In the genomic region with DNA sequence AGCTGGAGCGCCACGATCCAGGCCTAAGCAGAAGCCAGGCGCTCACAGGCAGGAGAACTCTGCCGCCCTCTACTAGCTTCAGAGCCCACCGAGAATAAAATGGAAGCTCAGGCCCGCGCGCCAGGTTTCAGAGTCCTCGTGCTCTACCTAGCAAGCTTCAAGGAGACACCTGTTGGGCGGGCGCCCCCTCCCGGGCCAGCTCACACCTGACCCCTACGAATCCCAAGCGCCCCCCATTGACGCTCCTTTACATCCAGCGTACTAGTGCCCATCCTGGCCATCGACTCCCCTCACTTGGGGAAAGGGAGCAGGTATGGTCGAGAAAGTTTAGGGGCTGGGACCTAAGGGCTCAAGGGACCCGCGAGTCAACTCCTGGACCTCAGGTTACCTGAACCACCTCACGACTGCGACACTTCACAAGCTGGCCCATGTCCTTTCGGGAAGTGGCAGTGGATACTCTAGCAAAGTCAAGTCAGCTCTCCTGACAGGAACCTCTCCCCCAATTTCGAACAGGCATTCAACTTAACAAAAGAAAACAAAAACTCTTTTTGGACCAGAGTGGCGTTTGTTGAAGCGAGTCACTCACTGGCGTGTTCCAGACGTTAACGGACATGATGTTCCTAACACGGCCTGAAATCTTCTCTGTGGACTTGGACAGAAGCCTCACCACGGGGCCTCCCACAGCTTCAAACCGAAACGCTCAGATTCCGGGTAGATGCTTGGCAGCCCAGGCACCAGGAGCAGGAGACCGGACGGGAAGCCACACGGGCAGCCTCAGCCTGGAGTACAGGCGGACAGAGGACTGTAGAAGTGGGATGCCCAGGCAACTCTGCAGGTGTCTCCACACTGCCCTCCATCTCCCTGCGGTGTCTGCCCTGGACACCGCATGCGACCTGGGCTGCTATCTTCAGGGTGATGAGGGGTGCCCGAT, we compare ENCODE assay signal across 8 mouse cellular contexts. TPM values are rescaled to one million over a fixed set of nuclear protein-coding genes. Genes with fewer than 3 reads are reported as not detected.
DNase-seq lines count a peak whose midpoint lies in the region; ATAC-seq lines count a peak whose summit lies in the region.

No protein-coding gene starts in this region.

- intact Hi-C loops in heart, postnatal 10 days (cut with DNase I) = loop anchor here (2.0 kb wide), 1 partner anchor 667 kb away; no protein-coding TSS in a partner anchor
- intact Hi-C loops in left cerebral cortex, postnatal 25 days (cut with DNase I) = loop anchor here (2.0 to 5.0 kb wide), 2 partner anchors 663 to 1170 kb away; no protein-coding TSS in a partner anchor

- DNase-seq in thymus, postnatal 4 days = peak; percentile 36
- DNase-seq in thymus, adult 18-20 months = no peak
- peak; percentile 4 to 12 for DNase-seq in heart, postnatal 10 days
- peak; percentile 65 for DNase-seq in limb, embryonic 11.5 days (ENCODE audit: low spot score)
- DNase-seq in midbrain, embryonic 14.5 days = peak; percentile 82
- DNase-seq in yolk sac, embryonic 10.5 days (ENCODE audit: low spot score) = no peak
- no peak for DNase-seq in thymus, postnatal 25 days
- no peak for DNase-seq in left cerebral cortex, postnatal 25 days (ENCODE audit: low spot score in 2 of 2)

- WGBS in limb, embryonic 11.5 days = under 1% methylated on average over 42 of the region's 42 CpGs
- WGBS in midbrain, embryonic 14.5 days = under 1% methylated on average over 42 of the region's 42 CpGs

- peak overlapping the region; percentile 45 for H3K4me3 ChIP-seq in limb, embryonic 11.5 days (ENCODE audit: low read depth, low read length)
- H3K4me3 ChIP-seq in midbrain, embryonic 14.5 days (replicated peaks; ENCODE audit: low read depth, low read length) = peak overlapping the region; percentile 75

- no peaks in the 10 kb centered on the region for H3K9me3 ChIP-seq in limb, embryonic 11.5 days (ENCODE audit: control insufficient read depth, low read length)
- H3K9me3 ChIP-seq in midbrain, embryonic 14.5 days (ENCODE audit: control insufficient read depth, low read length) = no peaks in the 10 kb centered on the region

- no peak; the same call in 1 of the 2 replicates for ATAC-seq in limb, embryonic 11.5 days (ENCODE audit: insufficient number of reproducible peaks, low FRiP score, low TSS enrichment, low read depth)
- ATAC-seq in midbrain, embryonic 14.5 days (ENCODE audit: low FRiP score, low TSS enrichment) = peak; percentile 13

- H3K4me2 ChIP-seq in limb, embryonic 11.5 days (ENCODE audit: low read depth, severe bottlenecking) = peak overlapping the region; percentile 90
- peak overlapping the region; percentile 79 for H3K4me2 ChIP-seq in midbrain, embryonic 14.5 days (ENCODE audit: low read length)

- H3K36me3 ChIP-seq in limb, embryonic 11.5 days (ENCODE audit: control insufficient read depth, insufficient read depth, low read length) = no peaks in the 10 kb centered on the region
- peaks cover 18% of the 10 kb centered on the region for H3K36me3 ChIP-seq in midbrain, embryonic 14.5 days (ENCODE audit: control insufficient read depth, insufficient read depth, low read length)

- peak overlapping the region; percentile 37; the same call in 1 of the 2 replicates for H3K9ac ChIP-seq in limb, embryonic 11.5 days (ENCODE audit: low read length)
- H3K9ac ChIP-seq in midbrain, embryonic 14.5 days (replicated peaks; ENCODE audit: low read length) = peak overlapping the region; percentile 92

- H3K27ac ChIP-seq in limb, embryonic 11.5 days (replicated peaks; ENCODE audit: low read depth, low read length) = no peak overlapping the region
- H3K27ac ChIP-seq in midbrain, embryonic 14.5 days (replicated peaks; ENCODE audit: low read depth, low read length) = peak overlapping the region; percentile 94

- H3K4me1 ChIP-seq in limb, embryonic 11.5 days (ENCODE audit: control insufficient read depth, insufficient read depth, low read length) = peaks cover 13% of the 10 kb centered on the region; the same call in 1 of the 2 replicates
- peaks cover 21% of the 10 kb centered on the region for H3K4me1 ChIP-seq in midbrain, embryonic 14.5 days (ENCODE audit: control insufficient read depth, insufficient read depth, low read length)

- H3K27me3 ChIP-seq in limb, embryonic 11.5 days (ENCODE audit: control insufficient read depth, insufficient read depth, low read length) = peaks cover 88% of the 10 kb centered on the region
- H3K27me3 ChIP-seq in midbrain, embryonic 14.5 days (ENCODE audit: control insufficient read depth, insufficient read depth, low read length) = peaks cover 22% of the 10 kb centered on the region

RNA-seq across cellular contexts. Expression of a gene that starts 1.0 kb away (rescaled TPM):
- total RNA-seq in heart, postnatal 10 days (2021) = 1 to 10 TPM; 4.3 to 5.8 TPM
- polyA plus RNA-seq in limb, embryonic 11.5 days (2014; fragmentation: Nextera tagmentation; extraction: Ambion mirVana) = 1.5 and 4.1 TPM in 2 replicates
- polyA plus RNA-seq in midbrain, embryonic 14.5 days (2014; fragmentation: Nextera tagmentation; extraction: Ambion mirVana) = 57.1 and 64.8 TPM in 2 replicates
- total RNA-seq in left cerebral cortex, postnatal 25 days (2021) = not detected

Comparison
In these comparisons a context has a peak if more than half of its experiments do, and no peak if none do; other contexts are left out.
1. DNase-seq: peak in thymus, postnatal 4 days (single experiment), heart, postnatal 10 days (2 of 2), limb, embryonic 11.5 days (single experiment) and midbrain, embryonic 14.5 days (single experiment); none in thymus, adult 18-20 months (0 of 2), yolk sac, embryonic 10.5 days (single experiment), thymus, postnatal 25 days (single experiment) and left cerebral cortex, postnatal 25 days (0 of 2).
2. RNA of a gene that starts 1.0 kb away (total RNA-seq): 4.3 to 5.8 TPM in heart, postnatal 10 days; not detected in left cerebral cortex, postnatal 25 days; every median in the first group is over 4 times any median in the second.